Mouse (Mus musculus): ENCODE results near the gene Gpr146. TPM values are rescaled to one million over a fixed set of nuclear protein-coding genes. Genes with fewer than 3 reads are reported as not detected.

Gene Gpr146
- polyA plus RNA-seq, 1 experiment from 2014 or later = 24.1 TPM

- Histone ChIP-seq H3K27me3 (ENCODE audit: control insufficient read depth, insufficient read depth, low read depth, low read length) (no peaks in the 10 kb centered on the region), H3K4me2 (ENCODE audit: low read depth, low read length) (no peak overlapping the region), H3K27ac (ENCODE audit: low read length) (no peak overlapping the region), H3K36me3 (ENCODE audit: control insufficient read depth, insufficient read depth) (no peaks in the 10 kb centered on the region), H3K9me3 (replicated peaks; ENCODE audit: control insufficient read depth, low read length) (no peaks in the 10 kb centered on the region), H3K4me1 (ENCODE audit: control insufficient read depth, low read depth, low read length) (no peaks in the 10 kb centered on the region), H3K4me3 (ENCODE audit: low read depth, low read length) (no peak overlapping the region), H3K9ac (ENCODE audit: low read depth, low read length) (no peak overlapping the region)
- 24% methylated on average over 3 of the region's 3 CpGs for WGBS (ENCODE audit: insufficient replicate concordance)
- no peak for ATAC-seq (ENCODE audit: low read depth)
Measured at GRCm38 (mm10) chr5:139418633-139419032, 41.1 kb downstream of the Gpr146 start.

- 71% methylated on average over 21 of the region's 21 CpGs for WGBS (ENCODE audit: insufficient replicate concordance)
- Histone ChIP-seq H3K9ac (ENCODE audit: low read depth, low read length) (no peak within 1 kb of the TSS), H3K4me2 (ENCODE audit: low read depth, low read length) (no peak within 1 kb of the TSS), H3K4me3 (ENCODE audit: low read depth, low read length) (no peak within 1 kb of the TSS), H3K27ac (ENCODE audit: low read length) (no peak within 1 kb of the TSS), H3K27me3 (ENCODE audit: control insufficient read depth, insufficient read depth, low read depth, low read length) (no peaks in the 10 kb centered on the region), H3K4me1 (ENCODE audit: control insufficient read depth, low read depth, low read length) (no peaks in the 10 kb centered on the region), H3K36me3 (ENCODE audit: control insufficient read depth, insufficient read depth) (no peaks in the 10 kb centered on the region), H3K9me3 (replicated peaks; ENCODE audit: control insufficient read depth, low read length) (no peaks in the 10 kb centered on the region)
- no peak for ATAC-seq (ENCODE audit: low read depth)
Measured at GRCm38 (mm10) chr5:139423026-139423865, 45.7 kb downstream of the Gpr146 start, which contains the start of gene Gper1. Gper1 (plus strand) TSS chr5:139423151.

GRCm38 (mm10) chr5:139425198-139425597 lies 47.7 kb downstream of the Gpr146 start:
- ATAC-seq (ENCODE audit: low read depth) = no peak
- H3K36me3 ChIP-seq (ENCODE audit: control insufficient read depth, insufficient read depth) = no peaks in the 10 kb centered on the region
- H3K4me2 ChIP-seq (ENCODE audit: low read depth, low read length) = no peak overlapping the region
- 69% methylated on average over 9 of the region's 9 CpGs for WGBS (ENCODE audit: insufficient replicate concordance)
- H3K27ac ChIP-seq (ENCODE audit: low read length) = no peak overlapping the region
- no peaks in the 10 kb centered on the region for H3K27me3 ChIP-seq (ENCODE audit: control insufficient read depth, insufficient read depth, low read depth, low read length)
- no peak overlapping the region for H3K4me3 ChIP-seq (ENCODE audit: low read depth, low read length)
- no peaks in the 10 kb centered on the region for H3K4me1 ChIP-seq (ENCODE audit: control insufficient read depth, low read depth, low read length)
- no peak overlapping the region for H3K9ac ChIP-seq (ENCODE audit: low read depth, low read length)
- H3K9me3 ChIP-seq (replicated peaks; ENCODE audit: control insufficient read depth, low read length) = no peaks in the 10 kb centered on the region

- Histone ChIP-seq H3K36me3 (ENCODE audit: control insufficient read depth, insufficient read depth) (no peaks in the 10 kb centered on the region), H3K4me1 (ENCODE audit: control insufficient read depth, low read depth, low read length) (no peaks in the 10 kb centered on the region), H3K27me3 (ENCODE audit: control insufficient read depth, insufficient read depth, low read depth, low read length) (no peaks in the 10 kb centered on the region), H3K9ac (ENCODE audit: low read depth, low read length) (no peak overlapping the region), H3K4me2 (ENCODE audit: low read depth, low read length) (no peak overlapping the region), H3K9me3 (replicated peaks; ENCODE audit: control insufficient read depth, low read length) (no peaks in the 10 kb centered on the region), H3K27ac (ENCODE audit: low read length) (no peak overlapping the region), H3K4me3 (ENCODE audit: low read depth, low read length) (no peak overlapping the region)
- ATAC-seq (ENCODE audit: low read depth) = no peak
- WGBS (ENCODE audit: insufficient replicate concordance) = 80% methylated on average over 9 of the region's 9 CpGs
Measured at GRCm38 (mm10) chr5:139427001-139427400, 49.5 kb downstream of the Gpr146 start.

- 68% methylated on average over 9 of the region's 9 CpGs for WGBS (ENCODE audit: insufficient replicate concordance)
- no peaks in the 10 kb centered on the region for H3K4me1 ChIP-seq (ENCODE audit: control insufficient read depth, low read depth, low read length)
Measured at GRCm38 (mm10) chr5:139427989-139428388, 50.5 kb downstream of the Gpr146 start.

GRCm38 (mm10) chr5:139429818-139430341 lies 52.4 kb downstream of the Gpr146 start:
- WGBS (ENCODE audit: insufficient replicate concordance) = 38% methylated on average over 10 of the region's 12 CpGs
- no peak for ATAC-seq (ENCODE audit: low read depth)
- H3K9me3 ChIP-seq (replicated peaks; ENCODE audit: control insufficient read depth, low read length) = no peaks in the 10 kb centered on the region

More at GRCm38 (mm10) chr5:139427989-139428388, 50.5 kb downstream of the Gpr146 start:
- no peaks in the 10 kb centered on the region for H3K36me3 ChIP-seq (ENCODE audit: control insufficient read depth, insufficient read depth)
- no peaks in the 10 kb centered on the region for H3K9me3 ChIP-seq (replicated peaks; ENCODE audit: control insufficient read depth, low read length)
- no peak overlapping the region for H3K27ac ChIP-seq (ENCODE audit: low read length)
- H3K27me3 ChIP-seq (ENCODE audit: control insufficient read depth, insufficient read depth, low read depth, low read length) = no peaks in the 10 kb centered on the region
- H3K4me2 ChIP-seq (ENCODE audit: low read depth, low read length) = no peak overlapping the region
- no peak for ATAC-seq (ENCODE audit: low read depth)
- no peak overlapping the region for H3K4me3 ChIP-seq (ENCODE audit: low read depth, low read length)
- no peak overlapping the region for H3K9ac ChIP-seq (ENCODE audit: low read depth, low read length)

GRCm38 (mm10) chr5:139432333-139432732 lies 54.8 kb downstream of the Gpr146 start:
- Histone ChIP-seq H3K4me3 (ENCODE audit: low read depth, low read length) (no peak overlapping the region), H3K4me1 (ENCODE audit: control insufficient read depth, low read depth, low read length) (no peaks in the 10 kb centered on the region), H3K27me3 (ENCODE audit: control insufficient read depth, insufficient read depth, low read depth, low read length) (no peaks in the 10 kb centered on the region), H3K9me3 (replicated peaks; ENCODE audit: control insufficient read depth, low read length) (no peaks in the 10 kb centered on the region), H3K9ac (ENCODE audit: low read depth, low read length) (no peak overlapping the region), H3K36me3 (ENCODE audit: control insufficient read depth, insufficient read depth) (no peaks in the 10 kb centered on the region), H3K4me2 (ENCODE audit: low read depth, low read length) (no peak overlapping the region), H3K27ac (ENCODE audit: low read length) (no peak overlapping the region)
- WGBS (ENCODE audit: insufficient replicate concordance) = 72% methylated on average over 6 of the region's 6 CpGs
- ATAC-seq (ENCODE audit: low read depth) = no peak

More at GRCm38 (mm10) chr5:139429818-139430341, 52.4 kb downstream of the Gpr146 start:
- no peaks in the 10 kb centered on the region for H3K36me3 ChIP-seq (ENCODE audit: control insufficient read depth, insufficient read depth)
- no peak overlapping the region for H3K4me3 ChIP-seq (ENCODE audit: low read depth, low read length)
- no peak overlapping the region for H3K9ac ChIP-seq (ENCODE audit: low read depth, low read length)
- H3K27ac ChIP-seq (ENCODE audit: low read length) = no peak overlapping the region
- H3K27me3 ChIP-seq (ENCODE audit: control insufficient read depth, insufficient read depth, low read depth, low read length) = no peaks in the 10 kb centered on the region
- no peaks in the 10 kb centered on the region for H3K4me1 ChIP-seq (ENCODE audit: control insufficient read depth, low read depth, low read length)
- no peak overlapping the region for H3K4me2 ChIP-seq (ENCODE audit: low read depth, low read length)

- no peak overlapping the region for H3K27ac ChIP-seq (ENCODE audit: low read length)
Measured at GRCm38 (mm10) chr5:139432747-139433508, 55.4 kb downstream of the Gpr146 start.

More at GRCm38 (mm10) chr5:139432747-139433508, 55.4 kb downstream of the Gpr146 start:
- WGBS (ENCODE audit: insufficient replicate concordance) = 61% methylated on average over 7 of the region's 7 CpGs
- no peaks in the 10 kb centered on the region for H3K9me3 ChIP-seq (replicated peaks; ENCODE audit: control insufficient read depth, low read length)
- H3K4me1 ChIP-seq (ENCODE audit: control insufficient read depth, low read depth, low read length) = no peaks in the 10 kb centered on the region; the same call in 1 of the 2 replicates
- ATAC-seq (ENCODE audit: low read depth) = no peak
- H3K9ac ChIP-seq (ENCODE audit: low read depth, low read length) = no peak overlapping the region
- H3K27me3 ChIP-seq (ENCODE audit: control insufficient read depth, insufficient read depth, low read depth, low read length) = no peaks in the 10 kb centered on the region
- no peak overlapping the region for H3K4me3 ChIP-seq (ENCODE audit: low read depth, low read length)
- H3K36me3 ChIP-seq (ENCODE audit: control insufficient read depth, insufficient read depth) = no peaks in the 10 kb centered on the region
- no peak overlapping the region for H3K4me2 ChIP-seq (ENCODE audit: low read depth, low read length)
